Mouse (Mus musculus): Measurements from ENCODE around the gene Cenpb.

Cenpb gene

DNA sequence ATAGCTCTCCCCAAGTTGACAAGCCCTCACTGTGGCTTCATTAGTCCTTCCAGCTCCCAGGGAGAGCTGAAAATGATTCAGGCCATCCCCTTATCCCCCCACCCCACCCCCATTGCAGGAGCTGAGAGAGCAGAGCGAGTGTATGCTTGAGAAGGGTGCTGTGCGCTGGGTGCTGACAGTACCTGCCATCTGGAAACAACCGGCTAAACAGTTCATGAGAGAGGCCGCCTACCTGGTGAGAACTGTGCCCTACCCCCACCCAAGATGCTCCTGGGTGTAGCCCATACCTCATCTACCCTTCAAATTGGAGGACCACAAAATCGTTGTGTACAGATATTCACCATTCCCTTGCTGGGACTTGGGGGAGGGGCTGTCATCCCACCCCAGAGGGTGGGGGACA, 40.6 kb downstream of the Cenpb start:
- CTCF ChIA-PET, result interaction anchor here (0.5 kb wide), 1 partner anchor 498 kb away, joined by 3 read pairs; no protein-coding TSS in a partner anchor

DNA sequence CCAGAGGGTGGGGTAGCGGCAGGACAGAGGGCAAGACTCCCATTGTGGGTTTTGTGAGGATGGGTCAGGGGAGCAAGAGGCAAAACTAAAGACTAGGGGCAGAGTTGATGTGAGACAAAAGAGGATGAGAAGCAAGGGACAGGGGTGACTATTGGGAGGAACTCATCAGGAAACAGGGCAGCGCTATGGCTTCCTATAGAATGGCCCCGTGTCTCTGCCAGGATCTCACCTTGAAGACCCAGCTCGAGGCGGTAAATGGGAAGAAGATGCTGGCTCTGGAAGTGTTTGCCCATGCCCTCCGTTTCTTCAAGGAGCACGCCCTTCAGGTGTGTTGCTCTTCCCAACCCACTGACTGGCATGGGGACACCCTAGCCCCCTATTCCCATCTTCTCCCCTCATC, 41.1 kb downstream of the Cenpb start:
- CTCF ChIA-PET, result no interaction called here

DNA sequence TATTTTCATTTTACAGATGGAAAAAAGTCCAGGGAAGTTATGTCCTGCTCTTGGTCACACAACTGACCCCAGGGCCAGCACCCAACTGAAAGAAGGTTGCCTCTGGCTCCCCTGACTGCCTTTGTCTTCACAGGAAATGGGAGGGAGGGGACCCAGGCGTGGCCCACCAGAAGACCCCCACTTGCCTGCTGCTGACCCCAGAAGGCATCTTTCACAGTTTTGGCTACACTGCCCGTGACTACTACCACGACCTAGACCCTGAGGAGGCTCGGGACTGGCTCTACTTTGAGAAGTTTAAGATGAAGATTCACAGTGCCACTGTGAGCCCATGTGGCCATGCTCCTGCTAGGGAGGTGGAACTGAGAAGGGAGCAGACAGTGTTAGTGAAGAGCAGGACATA, 41.6 kb downstream of the Cenpb start:
- CTCF ChIA-PET, result no interaction called here

DNA sequence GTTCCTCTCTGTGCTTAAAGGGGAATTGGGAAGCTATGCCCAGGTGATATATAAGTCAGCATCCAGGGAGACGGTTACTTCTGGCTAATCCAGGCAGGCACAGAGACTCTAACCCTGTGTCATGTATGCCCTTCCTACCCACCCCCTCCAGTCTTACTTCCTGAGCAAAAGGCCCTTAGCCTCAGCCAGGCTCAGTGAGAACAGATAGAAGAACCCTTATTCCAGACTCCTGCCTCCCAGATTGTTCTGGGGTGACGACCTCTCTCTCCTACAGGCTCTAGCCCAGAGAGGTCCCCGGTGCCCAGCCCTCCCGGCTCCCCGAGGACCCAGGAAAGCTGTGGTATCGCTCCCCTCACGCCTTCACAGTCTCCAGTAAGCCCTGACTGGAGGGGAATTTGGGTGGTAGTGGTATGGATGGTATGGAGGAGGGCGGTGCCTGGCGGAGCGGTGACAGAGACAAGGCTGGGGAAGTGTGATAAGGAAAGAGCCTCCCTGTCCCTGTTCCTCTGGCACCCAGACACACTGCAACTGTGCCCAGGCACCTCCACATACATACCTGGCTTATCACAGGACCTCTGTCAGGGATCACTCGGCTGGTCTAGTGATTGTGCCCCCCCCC, 44.2 kb downstream of the Cenpb start:
- CTCF ChIA-PET, result no interaction called here

DNA sequence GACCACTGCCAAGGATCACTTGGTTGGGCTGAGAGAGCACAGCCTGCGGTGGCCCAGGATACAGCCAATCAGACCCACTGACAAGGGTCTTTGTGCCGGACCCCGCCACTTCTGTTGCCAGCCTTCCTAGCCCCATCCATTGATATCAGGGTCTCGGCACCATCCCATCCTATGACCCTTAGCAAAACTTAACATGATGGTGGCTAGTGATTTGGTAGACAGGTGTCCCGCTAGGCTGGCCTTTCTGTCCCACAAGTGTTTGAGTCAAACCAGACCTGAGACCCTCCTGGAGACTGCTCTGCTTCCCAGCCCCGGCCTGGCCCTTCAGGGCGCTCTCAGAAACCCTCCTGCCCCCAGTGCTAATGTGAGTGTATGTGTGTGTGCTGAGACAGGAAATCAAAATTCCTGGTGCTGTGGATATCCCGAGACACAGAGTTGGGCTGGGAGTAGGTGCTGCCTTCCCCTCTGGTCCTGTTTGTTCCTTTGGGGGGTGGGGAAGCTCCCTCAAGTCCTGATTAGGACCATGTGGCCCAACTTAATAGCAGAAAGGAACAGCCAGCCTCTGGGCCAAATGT, 45.0 kb downstream of the Cenpb start:
- CTCF ChIA-PET, result no interaction called here

DNA sequence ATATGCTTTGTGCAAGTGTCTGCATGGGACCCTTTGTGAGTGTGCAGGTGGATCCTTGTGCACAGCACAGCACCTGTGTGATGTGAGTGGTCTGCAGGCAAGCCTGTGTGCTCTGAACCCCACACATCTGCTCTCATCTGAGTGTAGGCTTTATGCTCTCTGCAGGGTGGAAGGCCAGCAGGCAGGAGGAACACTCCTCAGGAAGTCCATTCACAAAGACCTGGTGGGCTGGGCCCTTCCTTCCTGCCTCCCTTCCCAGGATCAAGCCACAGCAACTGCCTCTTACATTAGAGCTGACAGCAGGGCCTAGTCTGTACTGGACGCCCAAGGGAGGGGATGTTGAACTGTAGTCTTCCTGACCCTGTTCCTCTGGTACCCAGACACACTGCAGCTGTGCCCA, 45.5 kb downstream of the Cenpb start:
- CTCF ChIA-PET, result no interaction called here

DNA sequence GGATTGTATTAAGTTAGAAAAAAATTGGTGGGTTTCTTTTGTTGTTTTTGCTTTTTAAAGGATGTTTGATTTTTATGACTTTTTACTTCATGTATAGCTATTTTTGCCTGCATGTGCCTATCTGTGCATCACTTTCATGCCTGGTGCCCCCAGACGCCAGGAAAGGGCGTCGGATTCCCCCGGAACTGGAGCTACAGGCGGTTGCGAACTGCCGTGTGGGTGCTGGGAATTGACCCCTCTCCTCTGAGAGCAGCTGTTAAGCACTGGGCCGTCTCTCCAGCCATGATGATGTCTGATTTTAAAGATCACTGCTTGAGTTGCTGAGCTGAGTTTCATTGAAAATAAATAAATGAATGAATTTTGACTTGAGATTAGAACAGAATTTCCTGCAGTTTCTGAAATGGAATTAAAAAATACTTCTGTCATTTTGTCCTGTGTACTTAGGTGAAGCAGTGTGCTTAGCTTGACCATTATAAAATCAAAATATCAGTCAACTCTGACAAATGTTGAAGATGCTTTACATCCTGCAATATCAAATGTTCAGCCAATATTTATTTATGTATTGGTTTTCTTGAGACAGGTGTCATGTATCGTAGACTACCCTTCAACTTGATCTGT, 46.8 kb downstream of the Cenpb start, which contains the start of gene Gm11037:
Gene Gm11037, plus strand, starts transcription at position 568 of the 618 bp plus-strand sequence.
- CTCF ChIA-PET, result no interaction called here

DNA sequence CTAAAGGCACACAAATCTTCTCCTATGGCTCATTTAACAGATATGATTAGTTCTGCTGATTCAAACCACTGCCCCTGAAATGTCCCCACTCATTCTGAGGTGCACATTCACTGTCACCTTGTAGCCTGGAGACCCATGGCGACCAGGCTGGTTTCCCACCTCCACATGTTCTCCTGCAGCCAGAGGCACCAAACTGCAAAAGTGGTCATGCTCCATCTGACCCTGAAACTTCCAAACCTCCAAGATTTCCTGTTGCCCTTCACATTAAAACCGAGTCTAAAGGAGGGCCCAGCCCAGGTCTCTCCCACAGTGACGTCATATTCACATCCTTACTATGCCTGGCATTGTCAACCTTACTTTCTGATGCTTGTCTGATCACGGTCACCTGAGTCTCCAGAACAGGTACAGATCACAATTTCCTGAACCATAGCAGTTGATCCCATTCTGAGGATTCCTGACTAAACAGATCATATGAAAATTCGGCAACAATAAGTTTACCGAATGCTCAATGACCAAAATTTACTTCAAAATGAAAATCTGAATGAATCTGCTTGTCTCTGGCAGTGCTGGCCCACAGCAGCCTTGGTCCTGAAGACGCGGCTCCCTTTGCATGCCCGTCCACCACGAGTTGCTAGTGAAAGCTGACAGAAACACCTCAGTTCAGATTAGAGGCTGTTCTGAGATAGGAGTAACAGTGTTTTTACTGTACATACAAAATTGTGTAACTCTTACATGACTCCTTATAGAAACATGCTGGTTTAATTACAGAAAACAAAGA, 47.6 kb downstream of the Cenpb start:
- CTCF ChIA-PET, result no interaction called here

DNA sequence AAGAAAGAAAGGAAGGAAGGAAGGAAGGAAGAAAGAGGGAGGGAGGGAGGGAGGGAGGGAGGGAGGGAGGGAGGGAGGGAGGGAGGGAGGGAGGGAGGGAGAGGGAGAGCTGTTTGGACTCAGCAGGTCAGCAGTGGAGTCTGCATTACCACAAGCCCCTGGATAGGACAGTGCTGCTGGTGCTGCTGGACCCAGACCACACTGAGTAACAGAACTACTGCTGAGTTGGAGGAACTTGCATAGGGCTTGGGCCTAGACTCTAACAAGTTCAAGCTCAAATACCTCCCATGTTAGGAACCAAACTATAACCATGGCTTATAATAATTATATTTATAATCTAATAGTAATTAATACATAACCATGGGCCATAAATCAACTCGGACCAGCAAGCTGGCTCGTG, 49.0 kb downstream of the Cenpb start:
- CTCF ChIA-PET, result no interaction called here

DNA sequence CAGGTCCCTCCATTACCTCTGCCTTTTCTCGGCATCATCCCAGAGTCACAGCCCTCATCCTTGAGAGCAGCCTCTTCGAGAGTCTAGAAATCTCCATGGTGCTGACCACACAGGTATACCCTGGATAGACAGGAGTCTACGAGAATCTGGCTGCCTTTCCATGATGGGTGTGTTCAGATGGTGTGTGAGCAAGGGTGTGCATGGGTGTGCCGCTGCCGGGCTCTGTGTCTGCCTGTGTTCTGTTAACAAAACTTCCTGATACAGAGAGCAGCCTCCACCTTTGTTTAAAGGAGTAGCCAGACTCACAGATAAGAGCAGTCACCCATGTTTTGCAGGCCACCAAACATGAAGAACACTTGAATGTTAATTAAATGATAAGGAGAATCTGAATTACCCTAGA, 50.0 kb downstream of the Cenpb start:
- CTCF ChIA-PET, result no interaction called here

DNA sequence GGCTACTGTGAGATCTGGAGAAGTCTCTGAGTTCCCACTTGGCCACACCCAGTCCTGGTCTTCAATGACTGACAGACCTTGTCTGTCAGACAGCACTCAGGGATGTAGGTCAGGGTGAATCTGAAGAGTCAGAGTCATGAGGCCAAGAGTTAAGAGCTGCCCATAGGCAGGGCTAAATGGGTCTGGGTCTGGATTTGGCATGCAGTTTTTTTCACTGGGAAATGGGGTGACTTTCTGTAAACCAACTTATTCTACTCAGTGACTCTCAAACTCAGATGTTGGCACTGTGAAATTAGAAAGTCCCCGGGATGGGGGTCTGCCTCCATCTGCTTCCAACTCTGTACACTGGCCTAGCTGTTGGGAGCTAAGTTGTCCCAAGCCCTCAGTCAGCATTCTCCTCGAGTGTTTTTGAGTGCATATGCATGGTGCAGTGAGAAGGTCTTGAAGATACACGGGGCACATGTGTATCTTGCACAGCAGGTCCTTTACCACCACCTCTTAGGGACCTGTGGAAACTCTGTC, 51.2 kb downstream of the Cenpb start:
- CTCF ChIA-PET, result no interaction called here

DNA sequence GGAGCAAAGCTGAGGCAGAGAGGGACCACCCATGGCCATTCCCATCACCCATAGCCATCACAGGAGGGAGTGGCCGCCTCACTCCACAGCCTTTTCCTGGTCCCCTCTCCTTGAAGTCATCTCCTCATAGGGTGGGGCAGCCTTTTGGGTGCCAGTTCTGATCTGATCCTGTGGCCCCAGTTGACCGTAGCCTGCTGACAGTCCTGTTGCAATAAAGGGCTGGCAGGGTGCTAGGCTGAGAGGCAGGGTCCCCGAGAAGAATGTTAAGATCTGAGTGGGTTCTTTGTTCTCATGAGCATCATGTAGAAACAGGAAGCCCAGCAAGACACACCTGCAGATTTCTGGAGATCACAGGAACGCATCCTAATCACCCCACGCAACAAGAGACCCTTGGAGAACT, 51.7 kb downstream of the Cenpb start:
- CTCF ChIA-PET, result no interaction called here

DNA sequence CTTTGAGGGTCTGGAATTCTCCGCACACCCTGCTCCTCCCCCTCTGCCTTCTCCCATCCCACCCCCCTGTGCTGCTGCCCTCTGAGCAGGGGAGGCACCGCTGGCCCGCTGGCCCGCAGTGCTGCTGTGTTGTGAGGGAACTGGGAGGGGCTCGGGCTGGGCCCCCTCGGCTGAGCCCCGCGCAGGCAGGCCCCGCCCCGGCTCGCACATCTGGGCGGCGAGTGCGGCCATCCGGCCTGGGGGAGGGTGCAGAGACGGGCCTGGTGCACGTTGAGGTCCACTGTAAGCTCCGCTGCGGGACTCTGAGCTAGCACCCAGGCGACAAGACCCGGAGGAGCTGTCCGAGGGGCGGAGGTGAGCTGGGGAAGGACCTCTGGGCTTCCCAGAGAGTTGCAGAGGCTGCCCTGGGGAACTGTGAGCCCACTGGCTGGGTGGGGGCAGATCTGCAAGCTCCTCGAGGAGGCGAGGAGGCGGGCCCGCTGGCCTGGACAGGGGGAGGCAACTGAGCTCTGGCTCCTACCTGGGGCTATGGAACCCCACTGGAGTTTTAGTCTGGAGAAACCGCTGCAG, 52.6 kb downstream of the Cenpb start, which contains the start of gene Hspa12b:
Gene Hspa12b, plus strand, starts transcription at position 120 of the 570 bp plus-strand sequence.
- CTCF ChIA-PET, result no interaction called here

DNA sequence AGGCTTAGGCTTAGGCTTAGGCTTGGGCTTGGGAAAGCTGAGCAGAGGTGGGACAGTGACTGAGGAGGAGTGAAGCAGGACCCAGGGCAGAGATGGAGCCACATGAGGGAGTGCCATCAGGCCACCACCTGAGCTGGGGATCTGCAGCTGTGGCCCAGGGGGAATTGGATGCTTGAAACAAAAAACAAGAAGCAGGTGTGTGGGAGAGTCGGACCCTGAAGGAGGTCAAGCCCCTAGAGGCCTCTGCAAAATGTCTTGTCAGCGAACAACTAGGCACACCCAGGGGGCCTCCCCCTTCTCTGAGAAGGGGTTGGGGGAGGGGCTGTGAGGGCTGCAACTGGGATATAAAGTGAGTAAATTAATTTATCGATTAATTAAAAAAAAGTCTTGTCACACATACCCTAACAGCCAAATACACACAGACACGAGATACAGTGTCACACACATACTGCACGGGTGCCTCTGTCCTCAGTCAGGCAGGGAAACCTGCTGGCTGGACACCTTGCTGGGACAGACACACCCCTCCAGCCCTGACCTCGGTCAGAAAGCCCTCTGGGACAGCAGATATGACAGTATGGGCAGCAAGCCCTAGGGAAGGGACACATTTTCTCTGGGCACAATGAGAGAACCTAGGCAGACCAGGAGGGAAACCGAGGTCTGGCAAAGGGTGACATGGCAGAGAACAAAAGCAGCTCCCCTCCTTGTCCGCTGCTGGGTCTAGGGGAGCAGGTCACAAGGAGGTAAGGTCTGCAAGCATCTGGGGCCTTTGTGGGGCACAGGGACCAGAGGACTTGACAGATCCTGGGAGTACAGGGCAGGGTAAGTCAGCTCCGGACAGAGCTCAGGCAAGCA, 53.7 kb downstream of the Cenpb start:
- CTCF ChIA-PET, result no interaction called here

Measured in spleen, embryonic (tissue).